Mouse (Mus musculus) brain, embryonic 14.5 days (tissue): ENCODE results near the gene Vps72. TPM values are rescaled to one million over a fixed set of nuclear protein-coding genes. Genes with fewer than 3 reads are reported as not detected.
"Not testable (repeated sequence)": the region's sequence is repeated elsewhere in the genome, so short reads cannot be mapped to it uniquely, and the experiment has no call there.

Source experiments
- DNase-seq: peaks from one replicate; pipeline ENCODE4 v3.0.0-alpha.2; 2011; ENCODE audit warnings: low read depth
- CTCF ChIP-seq: fragments of 200-500 bp; IDR thresholded peaks from 2 replicates; pipeline ENCODE4 v1.5.1; 2012; ENCODE audit warnings: inconsistent platforms, mild to moderate bottlenecking, moderate library complexity, borderline replicate concordance; ENCODE audit not compliant: insufficient read depth, insufficient read length; ENCODE audit errors: extremely low read depth
- POLR2A ChIP-seq: fragments of 200-500 bp; IDR thresholded peaks from 2 replicates; pipeline ENCODE4 v1.6.1; 2012; ENCODE audit warnings: mild to moderate bottlenecking, inconsistent platforms, borderline replicate concordance; ENCODE audit not compliant: poor library complexity, insufficient read depth, insufficient read length, severe bottlenecking; ENCODE audit errors: extremely low read depth
- polyA plus RNA-seq: library from polyadenylated mRNA; depleted of rRNA; stranded (reverse); fragments of >200 nt; gene quantifications from 2 replicates; pipeline ENCODE4 v1.2.3, GENCODE M21; 2012; rRNA removed

The Vps72 gene
- 159 and 173 TPM in 2 replicates for polyA plus RNA-seq

- DNase-seq: peak; percentile 98
- TF ChIP-seq POLR2A (peak; percentile 77; the same call in 1 of the 2 replicates), CTCF (no peak)
Observed at GRCm38 (mm10) chr3:95110911-95111726, at the start of gene Vps72. Gene Vps72, plus strand, starts transcription at chr3:95111022.

- DNase-seq: no peak
- TF ChIP-seq POLR2A: no peak
- no peak for TF ChIP-seq CTCF
Observed at GRCm38 (mm10) chr3:95063741-95064140, 47.1 kb upstream of the Vps72 start.

- no peak for DNase-seq
- TF ChIP-seq CTCF: no peak
- TF ChIP-seq POLR2A: no peak
Observed at GRCm38 (mm10) chr3:95065553-95065952, 45.3 kb upstream of the Vps72 start.

GRCm38 (mm10) chr3:95066095-95066494 is 44.7 kb upstream of the Vps72 start:
- TF ChIP-seq POLR2A (no peak), CTCF (no peak)
- DNase-seq: no peak

GRCm38 (mm10) chr3:95066570-95066969 is 44.3 kb upstream of the Vps72 start:
- DNase-seq: no peak
- TF ChIP-seq CTCF (no peak), POLR2A (no peak)

- DNase-seq: no peak
- TF ChIP-seq POLR2A (no peak), CTCF (no peak)
Observed at GRCm38 (mm10) chr3:95071606-95072005, 39.2 kb upstream of the Vps72 start.

- no peak for TF ChIP-seq POLR2A
- no peak for TF ChIP-seq CTCF
- DNase-seq: no peak
Observed at GRCm38 (mm10) chr3:95088071-95088470, 22.8 kb upstream of the Vps72 start.

GRCm38 (mm10) chr3:95100854-95101253 is 10.0 kb upstream of the Vps72 start:
- no peak for DNase-seq
- TF ChIP-seq CTCF (no peak), POLR2A (no peak)

- no peak for DNase-seq
- TF ChIP-seq POLR2A: no peak
- TF ChIP-seq CTCF: no peak
Observed at GRCm38 (mm10) chr3:95105121-95105520, 5.7 kb upstream of the Vps72 start.

GRCm38 (mm10) chr3:95105586-95106337 is 5.1 kb upstream of the Vps72 start:
- TF ChIP-seq CTCF (no peak), POLR2A (no peak)
- DNase-seq: peak; percentile 18

GRCm38 (mm10) chr3:95106338-95107117 is 4.3 kb upstream of the Vps72 start, which contains the start of gene Pip5k1a:
Gene Pip5k1a, minus strand, starts transcription at chr3:95106930.
- peak; percentile 33; the same call in 1 of the 2 replicates for TF ChIP-seq POLR2A
- peak; percentile 37; the same call in 1 of the 2 replicates for TF ChIP-seq CTCF
- DNase-seq: peak; percentile 100

GRCm38 (mm10) chr3:95107308-95107707 is 3.5 kb upstream of the Vps72 start:
- DNase-seq: not testable (repeated sequence)
